Mouse (Mus musculus): ENCODE results near the gene Hipk4. TPM values are rescaled to one million over a fixed set of nuclear protein-coding genes. Genes with fewer than 3 reads are reported as not detected.

Gene Hipk4
- polyA plus RNA-seq, 1 experiment from 2014 or later = 0.63 TPM

DNA sequence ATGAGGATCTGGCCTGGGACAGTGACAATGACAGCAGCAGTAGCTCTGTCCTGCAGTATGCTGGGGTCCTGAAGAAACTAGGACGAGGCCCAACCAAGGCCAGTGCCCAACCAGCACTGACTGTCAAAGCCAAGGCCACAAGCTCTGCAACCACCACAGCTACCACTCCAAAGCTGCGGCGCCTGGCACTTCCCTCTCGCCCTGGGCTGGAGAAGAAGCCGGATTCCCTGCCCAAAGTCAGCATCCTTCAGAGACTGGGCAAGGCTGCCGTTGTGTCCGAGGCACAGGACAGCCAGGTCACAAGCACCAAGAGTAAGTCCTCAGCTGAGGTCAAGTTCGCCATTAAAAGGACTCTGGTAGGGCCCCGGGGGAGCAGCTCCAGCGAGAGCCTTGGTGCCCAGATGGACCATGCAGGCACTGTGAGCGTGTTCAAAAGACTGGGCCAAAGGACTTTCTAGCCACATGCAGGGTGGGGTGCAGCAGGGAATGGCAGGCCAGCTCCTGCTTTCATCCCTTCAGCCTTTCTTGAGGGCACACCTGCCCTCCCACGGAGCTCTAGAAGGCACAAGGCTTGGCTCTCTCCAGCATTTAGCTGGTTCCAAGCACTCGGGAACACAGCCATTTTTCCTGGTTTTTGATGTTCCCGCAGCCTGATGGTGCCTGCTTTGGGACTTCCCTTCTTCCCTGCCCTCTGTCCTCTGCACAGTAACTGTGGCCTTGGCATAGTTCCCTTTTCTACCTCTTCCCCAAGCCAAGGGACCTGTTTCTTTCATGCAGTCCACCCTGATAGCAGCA, 57.5 kb downstream of the Hipk4 start:
- WGBS = 89% methylated on average over 14 of the region's 14 CpGs
- peaks cover 98% of the 10 kb centered on the region for H3K36me3 ChIP-seq (replicated peaks)
- no peak overlapping the region for H3K4me3 ChIP-seq

More for the DNA sequence above, 57.5 kb downstream of the Hipk4 start:
- Histone ChIP-seq H3K27ac (no peak overlapping the region), H3K9me3 (no peaks in the 10 kb centered on the region), H3K27me3 (ENCODE audit: poor library complexity, severe bottlenecking) (no peaks in the 10 kb centered on the region), H3K4me1 (no peaks in the 10 kb centered on the region)
- no peak for DNase-seq (ENCODE audit: extremely low spot score, low spot score)

Other genes starting within 250 kb of the Hipk4 start
- gene Ltbp4, start 185.6 kb upstream of the Hipk4 start, polyA plus RNA-seq (2016; fragmentation: Nextera tagmentation; extraction: Ambion mirVana) = 8.5 and 11.1 TPM in 2 replicates
- 62.4 and 67.7 TPM in 2 replicates for gene Shkbp1, start 167.2 kb upstream of the Hipk4 start, polyA plus RNA-seq (2016; fragmentation: Nextera tagmentation; extraction: Ambion mirVana)
- gene Gm20479, start 165.8 kb upstream of the Hipk4 start, polyA plus RNA-seq (2016; fragmentation: Nextera tagmentation; extraction: Ambion mirVana) = 1.4 TPM in 1 of 2 replicates, not detected in the other
- gene Sptbn4, start 75.6 kb upstream of the Hipk4 start, polyA plus RNA-seq (2016; fragmentation: Nextera tagmentation; extraction: Ambion mirVana) = 0.20 and 0.37 TPM in 2 replicates
- 34.8 and 45.5 TPM in 2 replicates for gene Blvrb, start 75.3 kb upstream of the Hipk4 start, polyA plus RNA-seq (2016; fragmentation: Nextera tagmentation; extraction: Ambion mirVana)
- gene Sertad3, start 49.5 kb upstream of the Hipk4 start, polyA plus RNA-seq (2016; fragmentation: Nextera tagmentation; extraction: Ambion mirVana) = 21.7 and 24.8 TPM in 2 replicates
- gene Sertad1, start 36.4 kb upstream of the Hipk4 start, polyA plus RNA-seq (2016; fragmentation: Nextera tagmentation; extraction: Ambion mirVana) = 17.7 and 18.6 TPM in 2 replicates
- 3.1 TPM in 2 replicates for gene Prx, start 23.9 kb upstream of the Hipk4 start, polyA plus RNA-seq (2016; fragmentation: Nextera tagmentation; extraction: Ambion mirVana)
- 41.9 and 42.0 TPM in 2 replicates for gene Pld3, start 30.0 kb downstream of the Hipk4 start, polyA plus RNA-seq (2016; fragmentation: Nextera tagmentation; extraction: Ambion mirVana)
- 38.8 and 39.3 TPM in 2 replicates for gene 2310022A10Rik, start 30.0 kb downstream of the Hipk4 start, polyA plus RNA-seq (2016; fragmentation: Nextera tagmentation; extraction: Ambion mirVana)
- 73.3 and 78.8 TPM in 2 replicates for gene Akt2, start 68.3 kb downstream of the Hipk4 start, polyA plus RNA-seq (2016; fragmentation: Nextera tagmentation; extraction: Ambion mirVana)
- gene Ttc9b, start 130.6 kb downstream of the Hipk4 start, polyA plus RNA-seq (2016; fragmentation: Nextera tagmentation; extraction: Ambion mirVana) = 2.8 and 3.7 TPM in 2 replicates
- 7.9 and 8.3 TPM in 2 replicates for gene Map3k10, start 151.3 kb downstream of the Hipk4 start, polyA plus RNA-seq (2016; fragmentation: Nextera tagmentation; extraction: Ambion mirVana)
- 6.7 and 7.6 TPM in 2 replicates for gene Zfp607b, start 166.1 kb downstream of the Hipk4 start, polyA plus RNA-seq (2016; fragmentation: Nextera tagmentation; extraction: Ambion mirVana)
- 70.8 and 76.5 TPM in 2 replicates for gene Zfp60, start 208.1 kb downstream of the Hipk4 start, polyA plus RNA-seq (2016; fragmentation: Nextera tagmentation; extraction: Ambion mirVana)

Data from forebrain, embryonic 10.5 days (tissue).